Mouse (Mus musculus): ENCODE data around the gene Eva1c.

Eva1c gene

GRCm38 (mm10) chr16:90864693-90865092 lies 38.2 kb downstream of the Eva1c start:
- no peak for DNase-seq (ENCODE audit: low read depth, low spot score)

- no peak for DNase-seq (ENCODE audit: low read depth, low spot score)
Observed at GRCm38 (mm10) chr16:90865652-90866051, 39.1 kb downstream of the Eva1c start.

- DNase-seq (ENCODE audit: low read depth, low spot score), result no peak
Observed at GRCm38 (mm10) chr16:90868129-90868528, 41.6 kb downstream of the Eva1c start.

- DNase-seq (ENCODE audit: low read depth, low spot score), result no peak
Observed at GRCm38 (mm10) chr16:90869361-90869760, 42.8 kb downstream of the Eva1c start.

GRCm38 (mm10) chr16:90872936-90873335 lies 46.4 kb downstream of the Eva1c start:
- DNase-seq (ENCODE audit: low read depth, low spot score), result no peak

- DNase-seq (ENCODE audit: low read depth, low spot score), result no peak
Observed at GRCm38 (mm10) chr16:90874536-90874935, 48.0 kb downstream of the Eva1c start.

- no peak for DNase-seq (ENCODE audit: low read depth, low spot score)
Observed at GRCm38 (mm10) chr16:90878135-90878860, 51.8 kb downstream of the Eva1c start.

GRCm38 (mm10) chr16:90882501-90882977 lies 56.0 kb downstream of the Eva1c start:
- no peak for DNase-seq (ENCODE audit: low read depth, low spot score)

- no peak for DNase-seq (ENCODE audit: low read depth, low spot score)
Observed at GRCm38 (mm10) chr16:90885351-90885750, 58.8 kb downstream of the Eva1c start.

GRCm38 (mm10) chr16:90885781-90886565 lies 59.5 kb downstream of the Eva1c start:
- DNase-seq (ENCODE audit: low read depth, low spot score), result no peak

GRCm38 (mm10) chr16:90890683-90891082 lies 64.2 kb downstream of the Eva1c start:
- DNase-seq (ENCODE audit: low read depth, low spot score), result no peak

- DNase-seq (ENCODE audit: low read depth, low spot score), result no peak
Observed at GRCm38 (mm10) chr16:90891601-90892000, 65.1 kb downstream of the Eva1c start.

- DNase-seq (ENCODE audit: low read depth, low spot score), result peak; percentile 50
Observed at GRCm38 (mm10) chr16:90892081-90892480, 65.6 kb downstream of the Eva1c start.

GRCm38 (mm10) chr16:90893019-90893418 lies 66.5 kb downstream of the Eva1c start:
- no peak for DNase-seq (ENCODE audit: low read depth, low spot score)

- DNase-seq (ENCODE audit: low read depth, low spot score), result no peak
Observed at GRCm38 (mm10) chr16:90893792-90894191, 67.3 kb downstream of the Eva1c start.

GRCm38 (mm10) chr16:90897651-90898050 lies 71.1 kb downstream of the Eva1c start:
- DNase-seq (ENCODE audit: low read depth, low spot score), result no peak

- no peak for DNase-seq (ENCODE audit: low read depth, low spot score)
Observed at GRCm38 (mm10) chr16:90899498-90899897, 73.0 kb downstream of the Eva1c start.

GRCm38 (mm10) chr16:90901364-90901763 lies 74.8 kb downstream of the Eva1c start:
- DNase-seq (ENCODE audit: low read depth, low spot score), result no peak

GRCm38 (mm10) chr16:90903300-90903699 lies 76.8 kb downstream of the Eva1c start:
- DNase-seq (ENCODE audit: low read depth, low spot score), result no peak

- DNase-seq (ENCODE audit: low read depth, low spot score), result no peak
Observed at GRCm38 (mm10) chr16:90907250-90907649, 80.7 kb downstream of the Eva1c start.

GRCm38 (mm10) chr16:90910855-90911533 lies 84.5 kb downstream of the Eva1c start:
- DNase-seq (ENCODE audit: low read depth, low spot score), result no peak

- DNase-seq (ENCODE audit: low read depth, low spot score), result no peak
Observed at GRCm38 (mm10) chr16:90911766-90912165, 85.2 kb downstream of the Eva1c start.

Data from mesoderm, embryonic 11.5 days (tissue).